Mouse (Mus musculus) CD4-positive, CD25-positive, alpha-beta regulatory T cell, adult 4 months (primary cell): Measurements from ENCODE around the gene Phb2. TPM values are rescaled to one million over a fixed set of nuclear protein-coding genes. Genes with fewer than 3 reads are reported as not detected.

Source experiments
- ATAC-seq: one replicate; pipeline ENCODE4 v1.8.0; 2017
- polyA plus RNA-seq, 2 experiments: library from polyadenylated mRNA; unstranded; fragments of 100-300 nt; shearing (Covaris generic); gene quantifications; one replicate each; pipeline ENCODE4 v1.2.1; 2017

Phb2 gene
- polyA plus RNA-seq, 2 experiments from 2014 or later: 56.1 to 59.9 TPM

- ATAC-seq: no peak
These were observed 18.7 kb upstream of the Phb2 start for GRCm38 (mm10) chr6:124693243-124693981.

GRCm38 (mm10) chr6:124694166-124694955 is 17.8 kb upstream of the Phb2 start:
- ATAC-seq: peak; percentile 89

GRCm38 (mm10) chr6:124696441-124697150 is 15.5 kb upstream of the Phb2 start:
- ATAC-seq: no peak

- no peak for ATAC-seq
These were observed 13.4 kb upstream of the Phb2 start for GRCm38 (mm10) chr6:124698751-124699150.

GRCm38 (mm10) chr6:124699366-124699765 is 12.8 kb upstream of the Phb2 start:
- ATAC-seq: no peak

GRCm38 (mm10) chr6:124699962-124700610 is 12.1 kb upstream of the Phb2 start:
- no peak for ATAC-seq

- no peak for ATAC-seq
These were observed 10.8 kb upstream of the Phb2 start for GRCm38 (mm10) chr6:124701338-124701737.

- no peak for ATAC-seq
These were observed 9.9 kb upstream of the Phb2 start for GRCm38 (mm10) chr6:124702102-124702783.

- ATAC-seq: peak; percentile 96
These were observed 9.4 kb upstream of the Phb2 start for GRCm38 (mm10) chr6:124702784-124703103.

- ATAC-seq: no peak
These were observed 8.3 kb upstream of the Phb2 start for GRCm38 (mm10) chr6:124703789-124704188.

GRCm38 (mm10) chr6:124704417-124704816 is 7.7 kb upstream of the Phb2 start:
- no peak for ATAC-seq

GRCm38 (mm10) chr6:124706061-124706627 is 6.0 kb upstream of the Phb2 start:
- no peak for ATAC-seq

GRCm38 (mm10) chr6:124708289-124708889 is 3.7 kb upstream of the Phb2 start:
- ATAC-seq: no peak

- ATAC-seq: no peak
These were observed 782 bp downstream of the Phb2 start for GRCm38 (mm10) chr6:124712918-124713317.

- ATAC-seq: no peak
These were observed 4.8 kb downstream of the Phb2 start for GRCm38 (mm10) chr6:124716864-124717490.

GRCm38 (mm10) chr6:124717968-124718367 is 5.8 kb downstream of the Phb2 start:
- no peak for ATAC-seq

GRCm38 (mm10) chr6:124718703-124719102 is 6.6 kb downstream of the Phb2 start:
- ATAC-seq: no peak

GRCm38 (mm10) chr6:124719354-124719978 is 7.3 kb downstream of the Phb2 start:
- no peak for ATAC-seq

GRCm38 (mm10) chr6:124720904-124721303 is 8.8 kb downstream of the Phb2 start:
- peak; percentile 15 for ATAC-seq

- ATAC-seq: peak; percentile 34
These were observed 10.8 kb downstream of the Phb2 start for GRCm38 (mm10) chr6:124722876-124723473.
